Mouse (Mus musculus): ENCODE measurements around the gene Cadm1.

Gene Cadm1

GRCm38 (mm10) chr9:47869661-47870060 lies 339.7 kb downstream of the Cadm1 start:
- DNase-seq (ENCODE audit: low spot score), result no peak

- no peak for DNase-seq (ENCODE audit: low spot score)
These were observed 346.7 kb downstream of the Cadm1 start for GRCm38 (mm10) chr9:47876557-47877206.

GRCm38 (mm10) chr9:47880171-47880570 lies 350.2 kb downstream of the Cadm1 start:
- no peak for DNase-seq (ENCODE audit: low spot score)

GRCm38 (mm10) chr9:47882372-47882771 lies 352.4 kb downstream of the Cadm1 start:
- no peak for DNase-seq (ENCODE audit: low spot score)

- DNase-seq (ENCODE audit: low spot score), result no peak
These were observed 361.7 kb downstream of the Cadm1 start for GRCm38 (mm10) chr9:47891721-47892120.

- no peak for DNase-seq (ENCODE audit: low spot score)
These were observed 363.0 kb downstream of the Cadm1 start for GRCm38 (mm10) chr9:47892995-47893394.

- DNase-seq (ENCODE audit: low spot score), result no peak
These were observed 364.1 kb downstream of the Cadm1 start for GRCm38 (mm10) chr9:47894096-47894495.

- no peak for DNase-seq (ENCODE audit: low spot score)
These were observed 364.7 kb downstream of the Cadm1 start for GRCm38 (mm10) chr9:47894661-47895060.

GRCm38 (mm10) chr9:47895121-47895520 lies 365.1 kb downstream of the Cadm1 start:
- no peak for DNase-seq (ENCODE audit: low spot score)

- no peak for DNase-seq (ENCODE audit: low spot score)
These were observed 370.8 kb downstream of the Cadm1 start for GRCm38 (mm10) chr9:47900734-47901133.

GRCm38 (mm10) chr9:47903661-47904060 lies 373.7 kb downstream of the Cadm1 start:
- no peak for DNase-seq (ENCODE audit: low spot score)

GRCm38 (mm10) chr9:47904339-47904922 lies 374.5 kb downstream of the Cadm1 start:
- no peak for DNase-seq (ENCODE audit: low spot score)

- no peak for DNase-seq (ENCODE audit: low spot score)
These were observed 376.5 kb downstream of the Cadm1 start for GRCm38 (mm10) chr9:47906521-47906920.

Measured in T-cell, adult 2 months (primary cell).